Mouse (Mus musculus) heart, embryonic 10.5 days (tissue): ENCODE data around the gene Zfp868. TPM values are rescaled to one million over a fixed set of nuclear protein-coding genes. Genes with fewer than 3 reads are reported as not detected.

Experiments
- polyA plus RNA-seq: library from polyadenylated mRNA; unstranded; fragments of >200 nt; fragmentation: Nextera tagmentation; extraction: Ambion mirVana; gene quantifications from 2 replicates; pipeline ENCODE4 v1.2.1, GENCODE M21; 2016

Gene Zfp868
- polyA plus RNA-seq, 1 experiment from 2014 or later = 18.8 TPM

Other genes with a start within 250 kb of the Zfp868 start
- not detected in 2 replicates for gene Gm9495, start 172.0 kb downstream of the Zfp868 start, polyA plus RNA-seq
- not detected in 2 replicates for gene Gm7697, start 102.6 kb downstream of the Zfp868 start, polyA plus RNA-seq
- 1.3 and 1.4 TPM in 2 replicates for gene Zfp964, start 28.9 kb upstream of the Zfp868 start, polyA plus RNA-seq
- gene Zfp869, start 85.2 kb upstream of the Zfp868 start, polyA plus RNA-seq = 25.1 and 28.5 TPM in 2 replicates
- gene Zfp963, start 124.4 kb upstream of the Zfp868 start, polyA plus RNA-seq = 3.6 and 4.1 TPM in 2 replicates
- 0.44 and 0.65 TPM in 2 replicates for gene Gm20422, start 149.3 kb upstream of the Zfp868 start, polyA plus RNA-seq
- 43.2 and 48.3 TPM in 2 replicates for gene Atp13a1, start 165.6 kb upstream of the Zfp868 start, polyA plus RNA-seq
- gene Zfp866, start 165.6 kb upstream of the Zfp868 start, polyA plus RNA-seq = 20.4 and 26.4 TPM in 2 replicates
- gene Gmip, start 183.1 kb upstream of the Zfp868 start, polyA plus RNA-seq = 10.3 and 10.7 TPM in 2 replicates
- 0.32 and 0.73 TPM in 2 replicates for gene Lpar2, start 196.9 kb upstream of the Zfp868 start, polyA plus RNA-seq
- gene Pbx4, start 206.9 kb upstream of the Zfp868 start, polyA plus RNA-seq = 5.6 and 6.3 TPM in 2 replicates